Mouse (Mus musculus) ES-Bruce4 (cell line): ENCODE measurements around the gene Uqcc2. TPM values are rescaled to one million over a fixed set of nuclear protein-coding genes. Genes with fewer than 3 reads are reported as not detected.

Experiments used
- H3K27ac ChIP-seq: 2 replicates; pipeline ENCODE4 v1.5.1; 2012; ENCODE audit warnings: low read length, inconsistent platforms; ENCODE audit not compliant: insufficient read depth
- H3K27me3 ChIP-seq: 2 replicates; pipeline ENCODE4 v1.6.1; 2012; ENCODE audit warnings: mild to moderate bottlenecking, low read length, inconsistent platforms; ENCODE audit not compliant: control insufficient read depth, poor library complexity, insufficient read depth, severe bottlenecking
- H3K36me3 ChIP-seq: 2 replicates; pipeline ENCODE4 v1.6.1; 2012; ENCODE audit warnings: inconsistent platforms, mild to moderate bottlenecking, low read length, moderate library complexity; ENCODE audit not compliant: control insufficient read depth, poor library complexity, insufficient read depth, severe bottlenecking
- H3K4me1 ChIP-seq: one replicate; pipeline ENCODE4 v1.8.1; 2011; ENCODE audit warnings: low read length; ENCODE audit not compliant: control insufficient read depth, insufficient read depth
- H3K4me3 ChIP-seq: 2 replicates; pipeline ENCODE4 v1.5.1; 2011; ENCODE audit warnings: low read depth, mild to moderate bottlenecking, low read length
- H3K9ac ChIP-seq: 2 replicates; pipeline ENCODE4 v1.6.1; 2012; ENCODE audit warnings: low read depth, mild to moderate bottlenecking, inconsistent platforms; ENCODE audit not compliant: poor library complexity, severe bottlenecking
- H3K9me3 ChIP-seq: replicated peaks from 2 replicates; pipeline ENCODE4 v1.6.1; 2012; ENCODE audit warnings: mild to moderate bottlenecking, low read length, inconsistent platforms; ENCODE audit not compliant: control insufficient read depth, poor library complexity, insufficient read depth, severe bottlenecking
- CTCF ChIP-seq: IDR thresholded peaks from one replicate; pipeline ENCODE4 v1.8.1; 2011; ENCODE audit warnings: low read depth, low read length
- EP300 ChIP-seq: IDR thresholded peaks from 2 replicates; pipeline ENCODE4 v1.6.1; 2011; ENCODE audit warnings: low read depth, low read length; ENCODE audit not compliant: insufficient read depth
- POLR2A ChIP-seq: IDR thresholded peaks from one replicate; pipeline ENCODE4 v1.8.1; 2011; ENCODE audit warnings: low read length; ENCODE audit not compliant: insufficient read depth
- polyA plus RNA-seq: library from polyadenylated mRNA; stranded (reverse); fragments of >200 nt; gene quantifications from 2 replicates; pipeline ENCODE4 v1.2.4, GENCODE M21; 2011; ENCODE audit warnings: low read depth; ENCODE audit not compliant: missing spikeins, insufficient read depth, insufficient read length

The Uqcc2 gene
- polyA plus RNA-seq, 1 experiment: 138 TPM

- Histone ChIP-seq H3K4me1 (peaks cover 7% of the 10 kb centered on the region), H3K27me3 (no peaks in the 10 kb centered on the region), H3K36me3 (no peaks in the 10 kb centered on the region), H3K9ac (no peak overlapping the region), H3K27ac (no peak overlapping the region), H3K4me3 (no peak overlapping the region), H3K9me3 (no peaks in the 10 kb centered on the region)
- no peak for TF ChIP-seq POLR2A
- no peak for TF ChIP-seq EP300
- peak; percentile 25 for TF ChIP-seq CTCF
Measured at GRCm38 (mm10) chr17:27077133-27077532, 56.6 kb downstream of the Uqcc2 start.

DNA sequence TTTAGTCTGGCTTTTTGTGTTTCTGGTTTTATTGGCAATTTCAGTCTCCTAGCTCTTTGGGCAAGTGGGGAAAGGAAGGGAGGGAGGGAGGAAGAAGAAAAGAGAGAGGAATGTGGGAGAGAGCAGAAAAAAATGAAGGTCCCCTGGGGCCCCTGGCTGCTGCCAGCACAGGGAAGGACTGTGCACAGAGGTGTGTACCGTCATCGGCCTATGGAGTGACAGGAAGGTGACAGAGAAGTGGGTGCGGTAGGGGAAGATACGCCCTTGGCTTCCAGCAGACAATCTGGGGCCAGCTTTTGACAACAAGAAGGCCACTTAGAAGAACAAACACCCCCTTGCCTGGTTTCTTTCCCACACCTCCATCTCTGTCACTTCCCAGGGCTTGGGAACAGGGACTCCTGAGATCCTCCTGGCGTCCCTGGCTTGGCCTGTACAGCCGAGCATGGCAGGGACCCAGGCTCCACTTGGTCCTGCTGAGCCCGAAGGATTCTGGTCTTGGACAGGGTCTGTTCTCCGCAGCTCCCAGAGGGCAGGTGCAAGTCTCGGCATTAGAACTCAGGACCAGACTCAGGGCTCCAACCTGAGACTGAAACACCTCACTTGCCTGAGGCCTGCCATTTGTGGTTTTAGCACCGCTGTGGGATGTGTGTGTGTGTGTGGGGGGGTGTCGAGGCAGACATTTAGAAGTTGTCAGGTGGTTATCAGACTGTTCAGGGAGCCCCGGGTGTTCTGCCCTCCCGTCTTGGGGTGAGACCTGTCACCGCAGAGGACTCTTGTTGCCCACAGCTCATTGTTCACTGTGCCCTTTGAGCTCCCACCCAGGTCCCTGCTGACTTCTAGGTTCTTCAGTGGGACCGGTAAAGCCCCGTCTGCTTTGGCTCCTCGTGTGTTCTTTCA is 58.6 kb downstream of the Uqcc2 start:
- H3K9me3 ChIP-seq: no peaks in the 10 kb centered on the region
- H3K36me3 ChIP-seq: no peaks in the 10 kb centered on the region
- H3K9ac ChIP-seq: no peak overlapping the region
- no peak for TF ChIP-seq POLR2A
- no peak for TF ChIP-seq EP300
- TF ChIP-seq CTCF: no peak
- no peak overlapping the region for H3K27ac ChIP-seq
- no peaks in the 10 kb centered on the region for H3K27me3 ChIP-seq
- no peak overlapping the region for H3K4me3 ChIP-seq
- H3K4me1 ChIP-seq: peaks cover 3% of the 10 kb centered on the region

DNA sequence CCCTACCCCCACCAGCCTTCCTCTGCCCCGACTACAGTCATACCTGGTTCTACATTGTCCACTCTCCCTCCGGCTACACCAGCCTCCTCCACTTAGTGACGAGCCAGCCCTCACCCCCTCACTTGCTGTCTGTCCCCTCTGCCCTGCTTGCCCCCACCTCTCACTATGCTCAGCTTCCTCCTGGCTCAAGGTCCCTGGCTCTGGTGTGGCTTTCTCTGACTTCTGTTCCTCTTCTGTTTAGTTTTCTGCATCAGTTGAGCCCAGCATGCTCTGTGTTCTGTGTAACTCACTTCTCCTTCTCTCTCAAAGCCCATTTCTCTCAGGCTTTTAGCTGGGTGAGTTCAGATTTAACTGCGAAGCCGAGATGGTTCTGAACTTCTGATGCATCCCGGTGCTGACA is 59.5 kb downstream of the Uqcc2 start:
- Histone ChIP-seq H3K36me3 (no peaks in the 10 kb centered on the region), H3K4me3 (no peak overlapping the region), H3K27ac (no peak overlapping the region), H3K4me1 (peaks cover 5% of the 10 kb centered on the region), H3K9ac (no peak overlapping the region), H3K9me3 (no peaks in the 10 kb centered on the region), H3K27me3 (no peaks in the 10 kb centered on the region)
- TF ChIP-seq EP300: no peak
- TF ChIP-seq POLR2A: no peak
- TF ChIP-seq CTCF: no peak

DNA sequence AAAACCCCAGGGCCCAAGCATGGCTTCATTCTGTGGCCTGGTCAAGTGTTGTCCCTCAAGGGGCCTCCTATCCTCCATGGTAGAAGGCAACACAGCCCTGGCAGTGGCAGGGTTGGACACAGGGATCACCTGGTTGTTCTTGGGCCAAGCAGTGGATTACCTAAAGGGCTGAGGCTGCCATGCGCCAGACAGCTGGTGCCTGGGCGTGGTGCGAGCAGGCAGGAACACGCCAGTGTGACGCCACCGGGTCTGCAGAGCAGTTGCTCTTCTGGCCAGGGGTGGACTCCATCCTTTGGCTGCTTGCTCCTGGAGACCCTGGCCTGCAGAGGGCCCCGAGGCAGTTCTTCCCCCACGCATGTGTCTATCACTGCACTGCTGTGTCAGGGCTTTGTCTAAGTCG is 59.9 kb downstream of the Uqcc2 start:
- Histone ChIP-seq H3K36me3 (no peaks in the 10 kb centered on the region), H3K4me3 (no peak overlapping the region), H3K4me1 (peaks cover 4% of the 10 kb centered on the region), H3K9me3 (no peaks in the 10 kb centered on the region), H3K27me3 (no peaks in the 10 kb centered on the region), H3K9ac (no peak overlapping the region), H3K27ac (no peak overlapping the region)
- TF ChIP-seq EP300 (no peak), POLR2A (no peak), CTCF (no peak)

DNA sequence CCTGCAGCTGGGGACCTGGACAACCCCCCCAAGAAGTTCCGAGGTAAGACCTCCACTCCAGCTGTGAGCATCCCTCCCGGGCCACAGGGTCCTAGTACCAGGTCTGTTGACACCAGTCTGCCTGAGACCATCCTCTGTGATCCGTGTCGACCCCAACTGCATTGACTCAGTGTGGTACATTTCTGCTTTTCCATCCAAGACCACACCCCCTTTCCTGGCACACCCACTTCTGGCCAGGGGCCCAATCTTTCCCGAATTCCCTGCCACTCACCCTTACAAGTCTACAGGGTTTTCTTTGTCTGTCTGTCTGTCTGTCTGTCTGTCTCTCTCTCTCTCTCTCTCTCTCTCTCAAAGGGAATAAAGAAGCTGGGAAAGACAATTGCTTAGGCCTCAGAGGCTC is 60.6 kb downstream of the Uqcc2 start:
- Histone ChIP-seq H3K9me3 (no peaks in the 10 kb centered on the region), H3K27ac (no peak overlapping the region), H3K27me3 (no peaks in the 10 kb centered on the region), H3K36me3 (no peaks in the 10 kb centered on the region), H3K4me1 (peaks cover 2% of the 10 kb centered on the region), H3K9ac (no peak overlapping the region), H3K4me3 (no peak overlapping the region)
- TF ChIP-seq POLR2A (no peak), CTCF (no peak), EP300 (no peak)

Other genes with a start within 250 kb of the Uqcc2 start
- 43.0 and 43.2 TPM in 2 replicates for gene Kifc5b, start 216.8 kb downstream of the Uqcc2 start, polyA plus RNA-seq
- gene Phf1, start 200.9 kb downstream of the Uqcc2 start, polyA plus RNA-seq: 7.8 and 8.7 TPM in 2 replicates
- gene Cuta, start 194.3 kb downstream of the Uqcc2 start, polyA plus RNA-seq: 58.9 and 63.0 TPM in 2 replicates
- gene Syngap1, start 192.7 kb downstream of the Uqcc2 start, polyA plus RNA-seq: 23.5 and 24.5 TPM in 2 replicates
- 11.0 and 12.4 TPM in 2 replicates for gene Zbtb9, start 160.7 kb downstream of the Uqcc2 start, polyA plus RNA-seq
- gene Bak1, start 104.9 kb downstream of the Uqcc2 start, polyA plus RNA-seq: 66.6 and 78.1 TPM in 2 replicates
- gene Itpr3, start 76.6 kb downstream of the Uqcc2 start, polyA plus RNA-seq: 17.2 and 21.9 TPM in 2 replicates
- gene Ip6k3, start 33.9 kb upstream of the Uqcc2 start, polyA plus RNA-seq: not detected in 2 replicates
- gene Lemd2, start 70.6 kb upstream of the Uqcc2 start, polyA plus RNA-seq: 31.6 and 38.7 TPM in 2 replicates